Mouse (Mus musculus): ENCODE measurements around the gene Dnajc16.

DNA sequence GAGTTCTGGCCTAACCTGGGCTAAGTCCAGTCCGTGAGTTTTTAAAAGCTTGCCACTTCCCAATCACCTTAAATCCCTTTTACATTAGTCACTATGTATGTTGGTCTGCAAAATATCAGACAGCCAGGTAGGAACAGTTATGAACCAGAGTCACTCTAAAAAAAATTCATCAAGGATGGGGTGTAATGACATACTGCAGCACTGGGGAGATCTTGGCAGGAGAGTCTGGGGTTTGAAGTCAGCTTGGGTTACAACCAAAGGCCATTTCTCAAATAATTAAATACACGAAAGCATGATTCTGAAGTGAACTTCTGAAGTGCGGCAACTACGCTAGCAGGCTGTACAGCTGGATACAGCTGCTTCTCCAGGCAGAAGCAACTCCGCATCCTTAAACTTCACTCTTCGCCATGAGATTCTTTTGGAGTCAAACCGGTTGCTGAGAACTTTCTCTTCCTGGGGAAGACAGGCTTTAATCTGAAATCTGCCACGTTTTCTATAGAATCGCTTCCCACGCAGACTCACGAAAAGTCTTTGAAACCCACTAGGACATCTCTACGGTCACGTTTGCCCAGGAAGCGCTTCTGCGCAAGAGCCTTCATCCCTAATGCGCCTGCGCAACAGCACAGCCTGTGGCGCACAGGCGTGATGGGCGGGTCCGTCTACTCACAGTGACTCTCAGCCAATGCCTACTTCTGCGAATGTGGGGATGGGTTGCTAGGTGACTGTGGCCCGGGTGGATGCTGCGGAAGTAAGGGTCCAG lies 56.1 kb downstream of the Dnajc16 start:
- TF ChIP-seq CTCF (conservative IDR thresholded peaks at IDR 0.05; ENCODE audit: low read length) (no peak), POU5F1 (IDR thresholded peaks at IDR 0.05; ENCODE audit: borderline replicate concordance, low read length) (no peak)

All from E14TG2a.4 (cell line).